Mouse (Mus musculus): ENCODE measurements at regions not wholly inside any gene's neighbourhood (a gene's known extent, or its start where the extent isn't known, plus 50 kb on each side); places are given as distances from the start of the nearest gene placed in this dataset.

DNA sequence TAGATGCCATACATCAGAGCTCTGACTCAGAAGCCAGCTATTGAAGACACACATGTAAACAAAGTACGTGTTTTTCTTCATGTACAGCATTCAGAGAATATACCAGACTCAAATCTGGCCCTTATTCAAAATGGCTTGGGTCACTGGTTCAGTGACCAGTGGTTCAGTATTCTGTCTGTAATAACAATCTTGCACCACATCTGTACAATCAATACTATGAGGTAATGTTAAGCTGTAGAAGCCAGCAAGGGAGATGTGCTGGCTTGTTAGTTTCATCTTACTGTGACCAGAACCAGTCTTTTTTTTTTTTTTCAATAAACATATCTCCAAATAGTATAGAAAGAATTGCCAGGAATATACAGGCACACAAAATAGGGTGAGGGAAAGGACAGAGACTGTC is 229.6 kb upstream of the Dcn start:
- TF ChIP-seq EP300 (IDR thresholded peaks at IDR 0.05; ENCODE audit: low read depth) (no peak), CTCF (IDR thresholded peaks at IDR 0.05; ENCODE audit: low read depth) (no peak)

Measured in liver, embryonic 14.5 days (tissue).